Mouse (Mus musculus) stomach, embryonic 16.5 days (tissue): ENCODE data around the gene Gpank1. TPM values are rescaled to one million over a fixed set of nuclear protein-coding genes. Genes with fewer than 3 reads are reported as not detected.
"Not testable (repeated sequence)": the region's sequence is repeated elsewhere in the genome, so short reads cannot be mapped to it uniquely, and the experiment has no call there.

Experiments
- ATAC-seq: fragments of 200-750 bp; cut with Nextera tagmentation; 2 replicates; pipeline ENCODE4 v1.8.0; 2017; ENCODE audit warnings: moderate number of reproducible peaks, moderate TSS enrichment; ENCODE audit not compliant: insufficient read depth, low FRiP score
- H3K27ac ChIP-seq: fragments of 300-500 bp; sonication (generic); 2 replicates; pipeline ENCODE4 v1.5.1; 2014; ENCODE audit warnings: low read length
- H3K27me3 ChIP-seq: fragments of 300-500 bp; sonication (generic); 2 replicates; pipeline ENCODE4 v1.6.1; 2014; ENCODE audit warnings: low read length, control low read depth, mixed read lengths; ENCODE audit not compliant: control insufficient read depth, insufficient read depth
- H3K36me3 ChIP-seq: fragments of 300-500 bp; sonication (generic); 2 replicates; pipeline ENCODE4 v1.6.1; 2014; ENCODE audit warnings: low read length; ENCODE audit not compliant: control insufficient read depth, insufficient read depth
- H3K4me1 ChIP-seq: fragments of 300-500 bp; sonication (generic); 2 replicates; pipeline ENCODE4 v1.6.1; 2014; ENCODE audit warnings: low read length, control low read depth, mixed read lengths; ENCODE audit not compliant: control insufficient read depth, insufficient read depth
- H3K4me2 ChIP-seq: fragments of 300-500 bp; sonication (generic); 2 replicates; pipeline ENCODE4 v1.6.1; 2014; ENCODE audit warnings: low read depth, low read length, mixed read lengths
- H3K4me3 ChIP-seq: fragments of 300-500 bp; sonication (generic); replicated peaks from 2 replicates; pipeline ENCODE4 v1.5.1; 2014; ENCODE audit warnings: mild to moderate bottlenecking, low read length
- H3K9ac ChIP-seq: fragments of 300-500 bp; sonication (generic); 2 replicates; pipeline ENCODE4 v1.6.1; 2014; ENCODE audit warnings: low read length
- H3K9me3 ChIP-seq: fragments of 300-500 bp; sonication (generic); replicated peaks from 2 replicates; pipeline ENCODE4 v1.6.1; 2016; ENCODE audit warnings: low read length, control low read depth; ENCODE audit not compliant: control insufficient read depth
- WGBS: fragments of 180-500 bp; shearing (Covaris S2); extraction: QIAGEN DNeasy Blood & Tissue Kit; methylation state at CpG from one replicate; pipeline ENCODE4 v1.1.7; 2014; 5-methylcytosine and 5-hydroxymethylcytosine counted together
- polyA plus RNA-seq: library from polyadenylated mRNA; unstranded; fragments of >200 nt; fragmentation: Nextera tagmentation; extraction: Ambion mirVana; gene quantifications from 2 replicates; pipeline ENCODE4 v1.2.1, GENCODE M21; 2015

Gene Gpank1
- polyA plus RNA-seq, 1 experiment from 2014 or later: 18.1 TPM

DNA sequence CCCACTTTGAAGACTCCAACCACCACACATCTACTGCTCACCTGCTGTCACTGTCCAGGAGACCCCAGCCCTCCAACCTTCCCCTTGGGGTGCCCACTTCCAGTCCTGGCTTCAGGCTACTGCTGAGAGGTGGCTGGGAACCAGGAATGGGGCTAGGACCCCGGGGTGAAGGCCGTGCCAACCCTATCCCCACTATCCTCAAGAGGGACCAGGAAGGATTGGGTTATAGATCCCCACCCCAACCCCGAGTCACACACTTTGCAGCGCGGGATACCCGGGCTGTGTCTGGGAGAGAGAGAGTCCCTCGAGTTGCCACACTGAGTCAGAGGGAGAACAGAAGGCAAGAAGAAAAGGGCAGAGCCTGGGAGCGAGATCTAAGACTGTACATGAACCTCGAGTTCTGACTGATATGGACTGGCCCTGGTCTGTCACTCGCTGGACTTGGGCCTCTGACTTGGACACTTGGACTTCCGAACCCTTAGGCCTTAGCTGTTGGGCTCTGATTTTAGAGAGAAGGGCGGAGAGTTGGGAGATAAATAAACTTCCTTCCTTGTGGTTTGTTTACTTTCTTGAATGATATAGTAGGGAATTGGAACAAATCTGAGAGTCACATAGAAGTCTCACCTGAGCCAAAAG is 3.1 kb downstream of the Gpank1 start:
- WGBS: 90% methylated on average over 12 of the region's 12 CpGs
- not testable (repeated sequence) for H3K36me3 ChIP-seq, H3K27me3 ChIP-seq, H3K9ac ChIP-seq, H3K4me2 ChIP-seq, H3K4me3 ChIP-seq, ATAC-seq, H3K9me3 ChIP-seq
- H3K27ac ChIP-seq: peak overlapping the region; percentile 90; the same call in 1 of the 2 replicates
- peaks cover 42% of the 10 kb centered on the region for H3K4me1 ChIP-seq

GRCm38 (mm10) chr17:35125081-35125480 is 3.8 kb downstream of the Gpank1 start:
- Histone ChIP-seq H3K27ac (peak overlapping the region; percentile 90), H3K4me3 (no peak overlapping the region), H3K4me2 (peak overlapping the region; percentile 79), H3K27me3 (no peaks in the 10 kb centered on the region), H3K9ac (peak overlapping the region; percentile 83; the same call in 1 of the 2 replicates), H3K36me3 (no peaks in the 10 kb centered on the region), H3K9me3 (no peaks in the 10 kb centered on the region), H3K4me1 (peaks cover 37% of the 10 kb centered on the region)
- ATAC-seq: no peak
- WGBS: 81% methylated on average over 1 of the region's 1 CpGs

- ATAC-seq: no peak
- H3K4me1 ChIP-seq: peaks cover 33% of the 10 kb centered on the region
- 17% methylated on average over 6 of the region's 6 CpGs for WGBS
These were observed 4.3 kb downstream of the Gpank1 start for GRCm38 (mm10) chr17:35125578-35125977.

DNA sequence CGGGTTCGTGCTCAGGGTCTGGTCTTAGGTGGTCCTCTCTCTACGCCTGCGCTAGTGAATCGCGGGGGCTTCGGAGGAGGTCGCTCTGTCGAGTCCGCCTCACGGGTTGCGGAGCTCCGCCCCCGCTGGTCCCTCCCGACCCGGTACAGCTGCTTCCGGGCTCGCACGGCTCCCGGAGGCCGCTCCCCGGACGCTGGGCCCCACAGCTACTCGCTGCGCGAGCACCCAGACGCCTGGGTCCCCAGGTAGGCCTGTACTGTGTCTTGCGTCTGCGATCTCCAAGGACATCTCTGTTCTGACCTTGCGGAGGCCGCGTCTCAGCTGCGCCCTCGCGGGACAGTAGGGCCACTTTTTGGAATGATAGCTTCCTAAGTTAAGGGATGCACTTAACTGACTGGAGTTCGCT is 5.0 kb downstream of the Gpank1 start, which contains the start of gene D17H6S53E:
TSS of gene D17H6S53E (plus strand) at position 168 of the 406 bp plus-strand sequence.
- Histone ChIP-seq H3K36me3 (no peaks in the 10 kb centered on the region), H3K27ac (peak within 1 kb of the TSS; percentile 90), H3K9me3 (no peaks in the 10 kb centered on the region), H3K4me3 (peak within 1 kb of the TSS; percentile 59), H3K9ac (peak within 1 kb of the TSS; percentile 83), H3K27me3 (no peaks in the 10 kb centered on the region), H3K4me2 (peak within 1 kb of the TSS; percentile 79), H3K4me1 (peaks cover 33% of the 10 kb centered on the region)
- ATAC-seq: peak; percentile 73
- WGBS: under 1% methylated on average over 36 of the region's 36 CpGs

More at GRCm38 (mm10) chr17:35125578-35125977, 4.3 kb downstream of the Gpank1 start:
- Histone ChIP-seq H3K9me3 (no peaks in the 10 kb centered on the region), H3K27ac (peak overlapping the region; percentile 90), H3K36me3 (no peaks in the 10 kb centered on the region), H3K4me2 (peak overlapping the region; percentile 79), H3K9ac (peak overlapping the region; percentile 83), H3K4me3 (peak overlapping the region; percentile 59), H3K27me3 (no peaks in the 10 kb centered on the region)

DNA sequence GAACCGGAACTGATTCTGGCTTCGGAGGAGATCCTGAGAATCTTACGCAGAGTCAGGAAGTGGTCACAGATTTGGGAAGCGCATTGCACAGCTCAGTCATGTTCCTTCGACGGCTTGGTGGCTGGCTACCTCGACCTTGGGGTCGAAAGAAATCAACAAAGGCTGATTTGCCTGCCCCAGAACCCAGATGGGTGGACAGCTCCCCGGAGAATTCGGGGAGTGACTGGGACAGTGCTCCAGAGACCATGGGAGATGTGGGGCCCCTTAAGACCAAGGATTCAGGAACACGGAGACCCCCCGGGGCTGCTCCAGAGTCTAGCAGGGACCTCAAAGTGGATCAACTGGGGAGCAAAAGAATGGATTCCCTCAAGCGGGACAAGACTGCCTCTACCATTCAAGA is 5.8 kb downstream of the Gpank1 start:
- H3K27me3 ChIP-seq: no peaks in the 10 kb centered on the region
- peak overlapping the region; percentile 90; the same call in 1 of the 2 replicates for H3K27ac ChIP-seq
- peaks cover 31% of the 10 kb centered on the region for H3K4me1 ChIP-seq
- peak overlapping the region; percentile 59 for H3K4me3 ChIP-seq
- H3K9ac ChIP-seq: peak overlapping the region; percentile 83
- peak overlapping the region; percentile 79 for H3K4me2 ChIP-seq
- ATAC-seq: no peak
- 52% methylated on average over 13 of the region's 13 CpGs for WGBS
- no peaks in the 10 kb centered on the region for H3K9me3 ChIP-seq
- no peaks in the 10 kb centered on the region for H3K36me3 ChIP-seq

- ATAC-seq: no peak
- Histone ChIP-seq H3K9ac (peak overlapping the region; percentile 39; the same call in 1 of the 2 replicates), H3K27me3 (no peaks in the 10 kb centered on the region), H3K27ac (no peak overlapping the region), H3K4me3 (no peak overlapping the region), H3K4me1 (peaks cover 23% of the 10 kb centered on the region), H3K36me3 (no peaks in the 10 kb centered on the region), H3K4me2 (no peak overlapping the region), H3K9me3 (no peaks in the 10 kb centered on the region)
- WGBS: 69% methylated on average over 11 of the region's 11 CpGs
These were observed 7.7 kb downstream of the Gpank1 start for GRCm38 (mm10) chr17:35128996-35129395.

DNA sequence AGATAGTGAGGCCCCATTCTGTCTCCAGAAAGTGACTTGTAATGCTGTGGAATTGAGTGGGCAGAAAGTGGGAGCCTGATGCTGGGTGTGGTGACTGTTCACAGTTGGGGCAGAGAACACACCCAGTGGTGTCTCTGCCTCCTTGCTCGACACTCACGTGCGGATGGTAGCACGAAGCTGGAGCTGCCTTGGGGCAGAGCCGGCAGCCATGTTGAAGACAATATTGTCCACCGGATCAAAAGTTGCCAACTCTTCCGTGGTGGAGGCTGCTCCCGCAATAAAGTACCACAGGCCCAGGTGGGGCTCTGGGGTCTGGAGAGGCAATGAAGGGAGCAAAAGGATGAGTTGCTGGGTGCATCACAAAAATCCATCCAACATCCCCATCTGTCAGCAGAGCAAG is 9.8 kb downstream of the Gpank1 start:
- WGBS: 88% methylated on average over 8 of the region's 8 CpGs
- no peaks in the 10 kb centered on the region for H3K27me3 ChIP-seq

DNA sequence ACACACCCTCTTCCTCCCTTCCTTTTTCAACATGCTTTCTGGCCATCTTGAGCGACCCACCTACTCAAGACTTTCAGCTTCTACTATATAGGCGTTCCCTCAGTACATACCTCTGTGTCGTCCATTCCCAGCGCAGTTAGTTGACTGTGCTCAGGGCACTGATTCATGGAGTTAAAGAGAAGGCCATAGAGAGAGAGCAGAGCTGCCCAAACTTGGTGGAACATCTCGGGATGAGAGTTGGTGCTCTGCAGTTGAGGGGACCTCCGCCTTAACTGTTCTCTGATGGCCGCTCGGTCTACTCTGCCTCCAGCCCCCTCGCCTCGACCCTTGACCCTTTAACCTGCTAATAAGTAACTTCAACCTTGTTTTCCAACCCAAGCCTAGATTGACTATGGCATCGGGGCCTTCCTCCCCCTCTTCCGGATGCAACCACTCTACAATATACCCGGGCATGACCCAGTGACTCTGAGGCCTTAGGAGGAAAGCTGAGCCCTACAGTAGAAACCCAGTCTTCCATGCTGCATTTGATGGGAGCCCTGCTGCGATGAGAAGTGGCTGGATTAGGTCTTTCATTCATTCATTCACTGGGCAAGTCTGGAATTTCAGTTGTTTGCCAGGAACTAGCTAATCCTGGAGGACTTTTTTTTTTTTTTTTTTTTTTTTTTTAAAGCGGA is 10.4 kb downstream of the Gpank1 start, which contains the start of gene Apom:
TSS of gene Apom (minus strand) at position 551 of the 674 bp plus-strand sequence.
- Histone ChIP-seq H3K4me2 (no peak within 1 kb of the TSS), H3K9ac (no peak within 1 kb of the TSS), H3K4me3 (no peak within 1 kb of the TSS), H3K36me3 (no peaks in the 10 kb centered on the region), H3K27me3 (no peaks in the 10 kb centered on the region), H3K27ac (no peak within 1 kb of the TSS), H3K9me3 (no peaks in the 10 kb centered on the region), H3K4me1 (peaks cover 19% of the 10 kb centered on the region)
- ATAC-seq: no peak
- 74% methylated on average over 15 of the region's 15 CpGs for WGBS

More for the DNA sequence above, 9.8 kb downstream of the Gpank1 start:
- no peaks in the 10 kb centered on the region for H3K36me3 ChIP-seq
- H3K9me3 ChIP-seq: no peaks in the 10 kb centered on the region
- no peak overlapping the region for H3K27ac ChIP-seq
- H3K4me1 ChIP-seq: peaks cover 15% of the 10 kb centered on the region
- H3K9ac ChIP-seq: no peak overlapping the region
- ATAC-seq: no peak
- H3K4me3 ChIP-seq: no peak overlapping the region
- no peak overlapping the region for H3K4me2 ChIP-seq

GRCm38 (mm10) chr17:35132174-35132560 is 10.9 kb downstream of the Gpank1 start:
- H3K9ac ChIP-seq: no peak overlapping the region
- no peaks in the 10 kb centered on the region for H3K36me3 ChIP-seq
- no peak for ATAC-seq
- H3K27me3 ChIP-seq: no peaks in the 10 kb centered on the region
- H3K4me2 ChIP-seq: no peak overlapping the region
- H3K9me3 ChIP-seq: no peaks in the 10 kb centered on the region
- H3K27ac ChIP-seq: no peak overlapping the region
- 67% methylated on average over 3 of the region's 3 CpGs for WGBS
- peaks cover 19% of the 10 kb centered on the region for H3K4me1 ChIP-seq
- no peak overlapping the region for H3K4me3 ChIP-seq
